Mouse (Mus musculus) left cerebral cortex, postnatal 4 days (tissue): ENCODE data around the gene Rpl35a. TPM values are rescaled to one million over a fixed set of nuclear protein-coding genes. Genes with fewer than 3 reads are reported as not detected.
"Not testable (repeated sequence)": the region's sequence is repeated elsewhere in the genome, so short reads cannot be mapped to it uniquely, and the experiment has no call there.

ENCODE experiments used
- DNase-seq: peaks from one replicate; pipeline ENCODE4 v3.0.0-alpha.2; 2022
- intact Hi-C: fragments of 180-260 bp; cut with DNase I; formaldehyde crosslinking; loops from one replicate; pipeline ENCODE4 v1.15.1; 2025
- total RNA-seq, 2 experiments: library from RNA; stranded (reverse); gene quantifications; 2 replicates each; pipeline ENCODE4 v1.2.3; 2021

Gene Rpl35a
- total RNA-seq, 2 experiments from 2014 or later: 300 to 327 TPM

DNA sequence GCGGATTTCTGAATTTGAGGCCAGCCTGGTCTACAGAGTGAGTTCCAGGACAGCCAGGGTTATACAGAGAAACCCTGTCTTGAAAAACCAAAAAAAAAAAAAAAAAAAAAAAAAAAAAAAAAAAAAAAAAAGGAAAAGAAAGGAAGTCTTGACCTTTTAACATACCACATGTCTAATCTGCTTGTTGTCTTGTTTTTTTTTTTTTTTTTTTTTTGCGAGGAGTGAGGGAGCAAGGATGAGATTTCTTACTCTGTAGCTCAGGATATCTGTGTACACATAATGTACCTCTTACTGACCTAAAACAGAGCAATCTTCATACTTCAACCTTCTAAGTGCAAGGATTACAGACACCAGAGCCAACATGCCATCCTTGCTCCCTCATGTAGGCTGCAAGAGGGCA, 1.3 kb upstream of the Rpl35a start:
- not testable (repeated sequence) for DNase-seq

GRCm38 (mm10) chr16:33055655-33056054, 598 bp upstream of the Rpl35a start:
- intact Hi-C loops: no loop called here
- DNase-seq: no peak

More for the DNA sequence above, 1.3 kb upstream of the Rpl35a start:
- intact Hi-C loops: not testable (repeated sequence)

DNA sequence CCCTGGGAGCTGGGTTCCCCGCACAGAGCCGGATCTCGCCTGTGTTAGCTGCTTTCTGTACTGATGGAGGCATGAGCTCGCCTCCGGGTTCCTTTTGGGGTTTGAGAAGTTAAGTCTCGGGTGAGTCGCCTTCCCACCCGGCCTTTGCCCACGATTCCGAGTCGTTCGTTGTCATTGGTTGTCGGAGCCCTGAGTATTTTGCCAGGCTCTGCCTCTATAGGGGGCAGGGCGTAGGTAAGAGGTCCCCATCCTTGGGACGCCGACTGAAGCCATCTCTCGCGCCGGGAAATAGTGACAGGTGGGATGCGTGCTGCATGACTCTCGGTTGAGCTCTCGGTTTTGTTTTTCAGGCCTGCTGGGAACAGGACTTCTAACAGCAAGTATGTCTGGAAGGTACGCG, 533 bp downstream of the Rpl35a start:
- no peak for DNase-seq
- intact Hi-C loops: no loop called here

DNA sequence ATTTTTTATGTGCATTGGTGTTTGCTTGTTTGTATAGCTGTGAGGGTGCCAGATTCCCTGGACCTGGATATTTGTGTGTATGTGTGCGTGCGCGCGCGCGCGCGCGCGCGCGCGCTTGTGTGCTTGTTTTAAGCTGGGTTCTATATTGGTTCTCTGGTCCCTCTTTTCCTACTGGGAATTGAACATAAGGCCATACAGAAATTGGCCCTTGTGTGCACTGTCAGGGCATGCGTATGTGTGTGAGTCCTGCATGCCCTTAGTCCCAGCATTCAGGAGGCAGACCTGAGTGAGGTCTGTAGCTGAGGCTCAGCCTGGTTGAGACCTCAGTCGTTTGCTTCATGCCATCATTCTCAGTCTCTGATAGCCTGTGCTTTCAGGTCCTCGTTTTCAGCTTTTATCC, 1.8 kb downstream of the Rpl35a start:
- intact Hi-C loops: no loop called here
- no peak for DNase-seq

GRCm38 (mm10) chr16:33058656-33059055, 2.4 kb downstream of the Rpl35a start:
- DNase-seq, intact Hi-C loops: not testable (repeated sequence)

DNA sequence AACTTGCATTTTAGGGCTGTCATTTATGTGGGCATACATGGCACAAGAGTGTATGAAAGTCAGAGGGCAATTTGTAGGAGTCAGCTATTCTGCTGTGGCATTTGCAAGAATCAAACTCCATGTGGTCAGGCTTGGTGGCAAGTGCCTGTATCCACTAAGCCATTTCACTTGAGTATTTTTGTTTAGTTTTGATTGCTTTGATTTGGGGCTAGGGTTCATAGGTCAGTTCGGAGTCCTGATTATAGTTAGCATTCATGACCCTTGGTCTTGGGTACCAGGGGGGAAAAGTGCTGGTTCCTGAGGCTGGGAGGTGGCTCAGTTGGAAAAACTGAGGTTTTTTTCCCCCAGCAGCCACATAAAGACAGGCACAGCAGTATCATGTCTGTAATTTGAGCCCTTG, 3.2 kb downstream of the Rpl35a start:
- DNase-seq: no peak
- intact Hi-C loops: no loop called here

- intact Hi-C loops: loop anchor here (10.0 kb wide), 1 partner anchor 94 kb away; no protein-coding TSS in a partner anchor
- no peak for DNase-seq
These were observed 4.7 kb downstream of the Rpl35a start for GRCm38 (mm10) chr16:33060926-33061325.

GRCm38 (mm10) chr16:33061400-33061799, 5.1 kb downstream of the Rpl35a start:
- DNase-seq: no peak
- intact Hi-C loops: loop anchor here (10.0 kb wide), 1 partner anchor 93 kb away; no protein-coding TSS in a partner anchor

GRCm38 (mm10) chr16:33062024-33062681, 5.9 kb downstream of the Rpl35a start, which contains the start of gene Lmln:
Gene Lmln (plus strand): TSS chr16:33062521.
- intact Hi-C loops: loop anchor here (10.0 kb wide), 1 partner anchor 93 kb away; no protein-coding TSS in a partner anchor
- DNase-seq: peak; percentile 94

DNA sequence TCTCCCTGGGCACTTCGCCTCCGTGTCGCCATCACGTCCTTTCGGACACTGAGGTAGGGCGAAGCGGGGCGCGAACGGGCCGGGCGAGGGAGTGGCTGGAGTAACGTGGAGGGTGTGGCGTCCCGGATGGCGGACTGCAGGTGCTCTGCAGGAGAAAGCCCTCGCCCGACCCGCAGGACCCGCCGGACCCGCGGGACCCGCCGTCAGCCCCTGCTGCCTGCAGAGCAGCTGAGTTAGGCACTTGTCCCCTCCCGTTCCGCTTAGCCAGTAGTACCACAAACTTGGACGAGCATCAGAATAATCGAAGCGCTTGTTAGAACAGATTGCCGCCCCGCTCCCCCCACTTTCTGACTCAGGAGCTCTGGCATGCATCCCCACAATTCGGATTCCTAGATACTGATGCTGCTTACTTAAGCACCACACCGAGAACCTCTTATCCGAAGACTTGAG, 6.5 kb downstream of the Rpl35a start:
- DNase-seq: no peak
- intact Hi-C loops: loop anchor here (10.0 kb wide), 1 partner anchor 92 kb away; no protein-coding TSS in a partner anchor

- DNase-seq: no peak
These were observed 7.0 kb downstream of the Rpl35a start for GRCm38 (mm10) chr16:33063267-33063666.

GRCm38 (mm10) chr16:33064636-33065035, 8.4 kb downstream of the Rpl35a start:
- intact Hi-C loops: loop anchor here (10.0 kb wide), 1 partner anchor 90 kb away; no protein-coding TSS in a partner anchor
- no peak for DNase-seq

More at GRCm38 (mm10) chr16:33063267-33063666, 7.0 kb downstream of the Rpl35a start:
- intact Hi-C loops: loop anchor here (10.0 kb wide), 1 partner anchor 92 kb away; no protein-coding TSS in a partner anchor

DNA sequence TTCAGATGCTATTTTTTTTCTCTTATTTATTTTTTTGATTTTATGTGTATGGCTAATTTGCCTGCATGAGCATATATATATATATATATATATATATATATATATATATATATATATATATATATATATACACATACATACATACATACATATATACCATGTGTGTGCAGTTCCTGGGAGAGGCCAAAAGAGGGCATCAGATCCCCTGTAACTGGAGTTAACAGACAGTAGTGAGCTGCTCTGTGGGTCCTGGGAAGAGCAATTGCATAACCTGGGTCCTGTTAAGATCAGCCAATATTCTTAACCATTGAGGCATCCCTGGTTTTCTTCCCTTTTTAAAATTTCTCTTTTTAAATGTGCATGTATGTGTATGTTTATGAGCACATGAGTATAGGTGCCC, 14.7 kb downstream of the Rpl35a start:
- intact Hi-C loops: no loop called here

DNA sequence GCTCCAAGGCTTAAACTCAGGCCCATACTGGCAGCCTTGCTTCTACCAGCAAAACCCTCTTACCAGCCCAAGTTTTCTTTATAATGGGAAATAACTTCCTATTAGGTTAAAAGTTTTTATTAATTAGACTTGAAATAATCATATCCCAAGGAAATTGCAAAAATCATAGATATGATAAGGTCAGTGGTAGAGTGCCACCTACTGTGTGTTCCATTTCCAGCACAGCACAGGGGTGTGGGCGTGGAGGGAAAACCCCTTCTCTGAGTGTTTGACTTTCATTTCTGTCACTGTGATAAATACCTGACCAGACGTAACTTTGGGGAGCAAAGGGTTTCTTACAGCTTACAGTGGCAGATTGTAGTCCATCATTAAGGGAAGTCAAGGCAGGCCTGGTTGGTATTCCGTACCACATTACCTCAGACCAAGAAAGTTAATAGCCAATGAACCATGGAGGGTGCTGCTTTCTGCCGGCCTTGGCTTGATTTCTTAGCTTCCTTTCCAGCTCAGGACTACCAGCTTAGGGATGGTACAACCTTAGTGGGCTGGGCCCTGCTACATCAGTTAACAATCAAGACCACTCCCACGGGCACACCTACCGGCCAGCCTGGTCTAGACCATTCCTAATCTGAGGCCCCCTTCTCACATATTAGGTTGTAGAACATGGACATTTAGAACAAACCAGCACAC, 16.8 kb downstream of the Rpl35a start:
- intact Hi-C loops: no loop called here
- DNase-seq: no peak

More for the DNA sequence above, 14.7 kb downstream of the Rpl35a start:
- DNase-seq: no peak

- DNase-seq: no peak
- intact Hi-C loops: no loop called here
These were observed 18.7 kb downstream of the Rpl35a start for GRCm38 (mm10) chr16:33074967-33075366.

DNA sequence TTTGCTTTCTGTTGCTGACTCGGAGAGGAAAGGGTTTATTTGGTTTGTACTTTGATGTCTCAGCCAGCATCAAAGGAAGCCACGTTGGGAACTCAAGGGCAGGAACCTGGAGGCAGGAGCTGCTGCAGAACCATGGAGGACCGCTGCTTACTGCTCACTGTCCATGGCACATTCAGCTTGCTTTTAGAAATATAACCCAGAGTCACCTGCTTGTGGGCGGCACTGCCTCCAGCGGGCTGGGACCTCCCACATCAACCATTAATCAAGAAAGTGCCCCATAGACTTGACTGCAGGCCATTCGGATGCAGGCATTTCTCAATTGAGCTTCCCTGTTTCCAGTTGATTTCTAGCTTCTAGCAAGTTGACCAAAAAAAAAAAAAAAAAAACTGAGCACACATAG, 19.8 kb downstream of the Rpl35a start:
- intact Hi-C loops: no loop called here

GRCm38 (mm10) chr16:33077069-33077627, 20.9 kb downstream of the Rpl35a start:
- no peak for DNase-seq
- intact Hi-C loops: no loop called here

More for the DNA sequence above, 19.8 kb downstream of the Rpl35a start:
- DNase-seq: no peak

DNA sequence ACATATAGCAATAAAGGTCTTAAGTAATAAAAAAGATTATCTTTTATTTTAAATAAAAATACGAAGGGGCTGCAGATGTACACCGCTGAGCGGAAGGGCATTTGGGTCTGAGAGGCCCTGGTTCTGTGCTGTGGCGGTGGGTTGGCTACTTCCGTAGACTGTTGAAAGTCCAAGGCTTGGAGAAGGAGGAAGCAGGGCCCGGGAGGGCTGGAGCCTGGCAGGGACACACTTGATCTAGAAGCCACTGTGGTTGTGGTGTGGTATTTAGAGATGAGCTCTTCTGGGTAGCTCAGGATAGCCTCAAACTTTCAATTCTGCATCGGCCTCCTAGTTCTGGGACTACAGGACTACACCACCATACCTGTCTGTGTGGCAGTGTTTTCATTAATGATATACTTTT, 23.8 kb downstream of the Rpl35a start:
- no peak for DNase-seq
- intact Hi-C loops: no loop called here

- intact Hi-C loops: no loop called here
- DNase-seq: no peak
These were observed 26.7 kb downstream of the Rpl35a start for GRCm38 (mm10) chr16:33082951-33083350.

DNA sequence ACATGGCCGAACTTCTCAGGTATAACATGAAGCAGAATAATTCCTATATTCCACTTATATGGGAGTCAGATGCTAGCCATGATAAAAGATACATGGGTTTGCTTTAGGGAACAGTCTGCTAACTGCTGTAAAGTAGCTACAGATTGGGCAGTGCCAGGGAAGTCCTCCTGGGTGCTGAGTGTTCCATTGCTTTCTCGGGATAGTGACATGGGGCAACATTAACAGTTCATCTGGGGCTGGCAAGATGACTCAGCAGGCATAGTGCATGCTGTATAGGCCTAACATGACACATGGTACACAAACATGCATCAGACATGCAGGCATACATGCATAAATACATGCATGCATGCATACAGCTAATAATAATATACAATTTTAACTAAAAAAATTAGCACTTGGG, 27.7 kb downstream of the Rpl35a start:
- intact Hi-C loops: no loop called here
- no peak for DNase-seq

GRCm38 (mm10) chr16:33085666-33086065, 29.4 kb downstream of the Rpl35a start:
- DNase-seq: no peak
- intact Hi-C loops: no loop called here
